Mouse (Mus musculus) gastrocnemius, postnatal 4 days (tissue): Measurements from ENCODE around the gene Cers4. TPM values are rescaled to one million over a fixed set of nuclear protein-coding genes. Genes with fewer than 3 reads are reported as not detected.

Experiments
- total RNA-seq, 2 experiments: library from RNA; stranded (reverse); gene quantifications; 2 replicates each; pipeline ENCODE4 v1.2.3; 2021

Cers4 gene
- total RNA-seq, 2 experiments from 2014 or later = 14.6 to 16.4 TPM

Other genes starting within 250 kb of the Cers4 start
- 1 to 10 TPM; 5.2 to 9.7 TPM for gene Tgfbr3l, start 244.8 kb upstream of the Cers4 start, total RNA-seq
- 10 to 100 TPM; 21.7 to 22.5 TPM for gene Snapc2, start 239.9 kb upstream of the Cers4 start, total RNA-seq
- 1 to 10 TPM; 7.5 to 8.0 TPM for gene Ctxn1, start 233.8 kb upstream of the Cers4 start, total RNA-seq
- gene Timm44, start 217.1 kb upstream of the Cers4 start, total RNA-seq = 10 to 100 TPM; 73.9 to 78.4 TPM
- 10 to 100 TPM in 1 of 2 experiments, 1 to 10 TPM in 1; 7.6 to 11.9 TPM for gene Ccl25, start 167.8 kb upstream of the Cers4 start, total RNA-seq
- gene Elavl1, start 167.6 kb upstream of the Cers4 start, total RNA-seq = 10 to 100 TPM; 70.1 to 76.5 TPM
- 1 to 10 TPM; 8.8 to 9.7 TPM for gene Zfp958, start 120.1 kb downstream of the Cers4 start, total RNA-seq